Mouse (Mus musculus): ENCODE measurements around the gene Mup11.
"Not testable (repeated sequence)": the region's sequence is repeated elsewhere in the genome, so short reads cannot be mapped to it uniquely, and the experiment has no call there.

DNA sequence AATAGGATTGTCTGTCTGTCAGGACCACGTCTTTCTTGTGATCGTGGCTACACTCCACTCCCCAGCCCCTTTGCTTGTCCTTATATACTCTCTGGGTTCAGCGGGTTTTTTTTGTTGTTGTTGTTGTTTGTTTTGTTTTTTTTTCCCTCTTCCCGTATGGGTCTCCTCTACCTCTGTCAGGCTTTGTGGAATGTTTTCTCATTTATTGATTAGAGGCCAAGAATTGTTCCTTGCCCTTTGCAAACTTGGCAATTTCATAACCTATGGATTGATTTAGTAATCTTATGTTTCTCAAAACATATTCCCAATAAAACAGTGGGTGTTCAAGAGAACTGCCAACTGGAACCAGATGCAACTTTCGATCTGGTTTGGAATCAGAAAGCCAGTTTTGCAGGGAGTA is at the start of gene Mup11:
- not testable (repeated sequence) for TF ChIP-seq CTCF (IDR thresholded peaks at IDR 0.05; ENCODE audit: control insufficient read depth, insufficient read depth, insufficient read length); USF1 (IDR thresholded peaks at IDR 0.05; ENCODE audit: low read depth)
